Mouse (Mus musculus): ENCODE results near the gene Gm973.

DNA sequence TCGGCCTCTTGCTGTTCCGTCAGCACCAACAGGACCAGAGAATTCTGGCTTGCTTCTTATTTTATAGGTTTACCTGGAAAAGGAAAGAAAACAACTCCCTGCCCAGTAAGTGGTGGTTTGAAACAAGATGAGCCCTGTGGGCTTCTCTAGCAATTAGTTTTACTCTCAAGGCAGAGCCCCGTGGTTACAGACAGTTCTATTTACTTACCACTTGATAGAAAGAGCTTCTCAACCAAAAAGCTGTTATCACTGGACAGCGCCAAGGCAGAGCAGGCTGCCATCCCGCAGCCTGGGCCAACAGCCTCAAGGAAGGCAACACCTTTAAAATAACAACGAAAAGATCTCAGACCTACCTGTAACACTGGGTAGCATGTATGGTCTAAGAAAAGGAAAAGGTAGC, 26.2 kb downstream of the Gm973 start:
- TF ChIP-seq GATA1 (IDR thresholded peaks at IDR 0.05; ENCODE audit: borderline replicate concordance, low read length) (no peak), CTCF (IDR thresholded peaks at IDR 0.05; ENCODE audit: low read depth, low read length) (no peak), POLR2AphosphoS5 (IDR thresholded peaks at IDR 0.05; ENCODE audit: insufficient replicate concordance, low read depth, low read length) (no peak), GATA2 (IDR thresholded peaks at IDR 0.05; ENCODE audit: borderline replicate concordance, low read depth, low read length) (no peak)

Data from G1E (cell line).